Mouse (Mus musculus) midbrain, embryonic 12.5 days (tissue): ENCODE measurements around the gene Tnfrsf17. TPM values are rescaled to one million over a fixed set of nuclear protein-coding genes. Genes with fewer than 3 reads are reported as not detected.

ENCODE experiments used
- ATAC-seq: fragments of 200-750 bp; cut with Nextera tagmentation; 2 replicates; pipeline ENCODE4 v1.8.0; 2017; ENCODE audit warnings: low read depth, moderate TSS enrichment, moderate library complexity; ENCODE audit not compliant: low FRiP score
- H3K27ac ChIP-seq: fragments of 300-500 bp; sonication (generic); replicated peaks from 2 replicates; pipeline ENCODE4 v1.5.1; 2016; ENCODE audit warnings: mild to moderate bottlenecking
- H3K27me3 ChIP-seq: fragments of 300-500 bp; sonication (generic); 2 replicates; pipeline ENCODE4 v1.6.1; 2016; ENCODE audit warnings: mild to moderate bottlenecking
- H3K36me3 ChIP-seq: fragments of 300-500 bp; sonication (generic); 2 replicates; pipeline ENCODE4 v1.6.1; 2016
- H3K4me1 ChIP-seq: fragments of 300-500 bp; sonication (generic); 2 replicates; pipeline ENCODE4 v1.6.1; 2016
- H3K4me2 ChIP-seq: fragments of 300-500 bp; sonication (generic); replicated peaks from 2 replicates; pipeline ENCODE4 v1.6.1; 2016; ENCODE audit warnings: mild to moderate bottlenecking, moderate library complexity
- H3K4me3 ChIP-seq: fragments of 300-500 bp; sonication (generic); 2 replicates; pipeline ENCODE4 v1.5.1; 2016; ENCODE audit warnings: mild to moderate bottlenecking
- H3K9ac ChIP-seq: fragments of 300-500 bp; sonication (generic); replicated peaks from 2 replicates; pipeline ENCODE4 v1.6.1; 2016; ENCODE audit warnings: mild to moderate bottlenecking, moderate library complexity
- H3K9me3 ChIP-seq: fragments of 300-500 bp; sonication (generic); 2 replicates; pipeline ENCODE4 v1.6.1; 2016; ENCODE audit warnings: mild to moderate bottlenecking
- WGBS: fragments of 180-500 bp; shearing (Covaris S2); methylation state at CpG from one replicate; pipeline ENCODE4 v1.1.7; 2016; 5-methylcytosine and 5-hydroxymethylcytosine counted together
- polyA plus RNA-seq: library from polyadenylated mRNA; unstranded; fragments of >200 nt; fragmentation: Nextera tagmentation; extraction: Ambion mirVana; gene quantifications from 2 replicates; pipeline ENCODE4 v1.2.1, GENCODE M21; 2016

The Tnfrsf17 gene
- polyA plus RNA-seq, 1 experiment from 2014 or later = not detected

DNA sequence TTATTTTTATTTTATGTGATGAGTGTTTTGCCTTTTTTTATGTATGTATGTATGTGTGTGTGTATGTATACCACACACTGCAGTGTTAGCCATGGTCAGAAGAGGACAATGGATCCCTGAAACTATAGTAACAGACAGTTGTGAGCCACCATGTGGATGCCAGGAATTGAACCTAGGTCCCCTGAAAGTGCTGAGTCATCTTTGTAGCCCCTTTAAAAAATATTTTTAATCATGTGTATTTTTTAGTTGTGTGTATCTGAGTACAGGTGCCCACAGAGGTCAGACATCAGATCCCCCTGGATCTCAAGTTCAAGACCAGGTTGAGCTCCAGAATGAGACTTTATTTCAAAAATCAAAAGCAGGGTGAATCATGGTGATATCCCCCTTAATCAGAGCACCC lies 9.9 kb upstream of the Tnfrsf17 start:
- no peak overlapping the region for H3K4me3 ChIP-seq
- H3K27ac ChIP-seq = no peak overlapping the region
- no peak overlapping the region for H3K4me2 ChIP-seq
- no peaks in the 10 kb centered on the region for H3K36me3 ChIP-seq
- H3K27me3 ChIP-seq = no peaks in the 10 kb centered on the region
- no peaks in the 10 kb centered on the region for H3K4me1 ChIP-seq
- H3K9me3 ChIP-seq = no peaks in the 10 kb centered on the region
- no peak for ATAC-seq
- H3K9ac ChIP-seq = no peak overlapping the region

DNA sequence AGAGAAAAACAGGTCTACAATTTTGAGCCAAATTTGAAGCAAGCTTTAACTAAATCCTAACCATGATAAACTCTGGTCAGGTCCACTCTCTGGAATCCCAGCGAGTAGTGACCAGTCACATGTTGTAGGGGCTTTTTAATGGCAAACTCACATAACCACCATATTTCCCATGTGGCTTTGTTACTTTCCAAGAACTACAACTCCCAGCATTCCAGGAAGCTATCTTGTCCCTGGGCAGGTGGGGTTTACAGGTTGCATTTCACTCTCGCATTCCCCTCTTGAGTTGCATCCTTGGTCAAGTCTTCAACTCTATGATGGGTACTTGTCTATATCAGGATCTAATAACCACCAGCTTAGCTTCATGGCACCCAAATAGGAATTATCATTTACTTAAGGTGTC lies 8.1 kb upstream of the Tnfrsf17 start:
- Histone ChIP-seq H3K9me3 (no peaks in the 10 kb centered on the region), H3K9ac (no peak overlapping the region)
- 86% methylated on average over 2 of the region's 2 CpGs for WGBS

GRCm38 (mm10) chr16:11315786-11316320 lies 2.2 kb downstream of the Tnfrsf17 start:
- no peaks in the 10 kb centered on the region for H3K9me3 ChIP-seq
- H3K27ac ChIP-seq = no peak overlapping the region
- ATAC-seq = no peak
- H3K36me3 ChIP-seq = no peaks in the 10 kb centered on the region
- H3K27me3 ChIP-seq = no peaks in the 10 kb centered on the region
- H3K4me1 ChIP-seq = no peaks in the 10 kb centered on the region
- H3K9ac ChIP-seq = no peak overlapping the region
- H3K4me3 ChIP-seq = no peak overlapping the region
- no peak overlapping the region for H3K4me2 ChIP-seq
- WGBS = 84% methylated on average over 5 of the region's 5 CpGs

More for the DNA sequence above, 8.1 kb upstream of the Tnfrsf17 start:
- H3K36me3 ChIP-seq = no peaks in the 10 kb centered on the region
- no peak overlapping the region for H3K27ac ChIP-seq
- no peaks in the 10 kb centered on the region for H3K4me1 ChIP-seq
- H3K4me2 ChIP-seq = no peak overlapping the region
- no peak for ATAC-seq
- no peak overlapping the region for H3K4me3 ChIP-seq
- no peaks in the 10 kb centered on the region for H3K27me3 ChIP-seq

DNA sequence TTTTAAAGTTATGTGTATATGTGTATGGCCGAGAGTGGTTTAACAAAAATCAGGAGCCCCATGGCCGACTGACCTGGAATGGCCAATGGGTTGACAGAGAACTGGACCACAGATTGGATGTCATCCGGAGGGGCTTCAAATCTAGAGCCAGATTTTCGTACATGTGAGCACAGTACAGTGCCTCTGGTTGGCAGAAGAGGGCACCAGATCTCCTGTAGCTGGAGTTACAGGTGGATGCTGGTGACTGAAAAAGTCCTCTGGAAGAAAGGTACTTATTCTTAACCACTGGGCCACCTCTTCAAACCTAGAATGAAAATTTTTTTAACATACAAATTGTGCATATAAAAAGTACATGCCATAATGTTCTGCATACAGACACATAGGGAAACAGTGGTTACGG lies 3.1 kb downstream of the Tnfrsf17 start:
- H3K27ac ChIP-seq = no peak overlapping the region
- no peaks in the 10 kb centered on the region for H3K4me1 ChIP-seq
- ATAC-seq = no peak
- H3K4me2 ChIP-seq = no peak overlapping the region
- H3K9ac ChIP-seq = no peak overlapping the region
- H3K9me3 ChIP-seq = no peaks in the 10 kb centered on the region
- no peak overlapping the region for H3K4me3 ChIP-seq
- no peaks in the 10 kb centered on the region for H3K36me3 ChIP-seq
- H3K27me3 ChIP-seq = no peaks in the 10 kb centered on the region
- 77% methylated on average over 5 of the region's 5 CpGs for WGBS

DNA sequence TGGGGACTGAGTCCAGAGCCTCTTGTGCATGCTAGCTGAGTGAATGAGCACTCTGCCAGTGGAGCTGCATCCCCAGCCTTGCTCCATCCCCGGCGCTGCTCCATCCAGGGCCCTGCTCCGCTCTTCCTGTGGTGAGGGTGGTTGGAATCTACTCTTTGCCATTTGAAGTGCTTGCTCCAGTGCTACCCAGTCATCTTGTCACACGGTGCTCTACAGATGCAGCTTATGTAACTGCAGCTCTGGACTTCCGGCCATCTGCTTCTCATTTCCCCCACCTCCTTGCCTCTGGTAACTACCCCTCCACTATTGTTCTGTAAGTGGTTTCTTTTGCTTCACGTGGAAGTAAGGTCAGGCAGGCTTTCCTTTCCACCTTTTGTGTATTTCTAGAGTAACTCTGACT lies 3.7 kb downstream of the Tnfrsf17 start:
- H3K9me3 ChIP-seq = no peaks in the 10 kb centered on the region
- H3K27ac ChIP-seq = no peak overlapping the region
- no peaks in the 10 kb centered on the region for H3K27me3 ChIP-seq
- H3K9ac ChIP-seq = no peak overlapping the region
- H3K4me2 ChIP-seq = no peak overlapping the region
- no peak for ATAC-seq
- WGBS = 75% methylated on average over 6 of the region's 6 CpGs
- H3K36me3 ChIP-seq = no peaks in the 10 kb centered on the region
- H3K4me3 ChIP-seq = no peak overlapping the region
- 0 out of 2 replicates have a peak, but pooled peaks cover 2% of the 10 kb centered on the region for H3K4me1 ChIP-seq

DNA sequence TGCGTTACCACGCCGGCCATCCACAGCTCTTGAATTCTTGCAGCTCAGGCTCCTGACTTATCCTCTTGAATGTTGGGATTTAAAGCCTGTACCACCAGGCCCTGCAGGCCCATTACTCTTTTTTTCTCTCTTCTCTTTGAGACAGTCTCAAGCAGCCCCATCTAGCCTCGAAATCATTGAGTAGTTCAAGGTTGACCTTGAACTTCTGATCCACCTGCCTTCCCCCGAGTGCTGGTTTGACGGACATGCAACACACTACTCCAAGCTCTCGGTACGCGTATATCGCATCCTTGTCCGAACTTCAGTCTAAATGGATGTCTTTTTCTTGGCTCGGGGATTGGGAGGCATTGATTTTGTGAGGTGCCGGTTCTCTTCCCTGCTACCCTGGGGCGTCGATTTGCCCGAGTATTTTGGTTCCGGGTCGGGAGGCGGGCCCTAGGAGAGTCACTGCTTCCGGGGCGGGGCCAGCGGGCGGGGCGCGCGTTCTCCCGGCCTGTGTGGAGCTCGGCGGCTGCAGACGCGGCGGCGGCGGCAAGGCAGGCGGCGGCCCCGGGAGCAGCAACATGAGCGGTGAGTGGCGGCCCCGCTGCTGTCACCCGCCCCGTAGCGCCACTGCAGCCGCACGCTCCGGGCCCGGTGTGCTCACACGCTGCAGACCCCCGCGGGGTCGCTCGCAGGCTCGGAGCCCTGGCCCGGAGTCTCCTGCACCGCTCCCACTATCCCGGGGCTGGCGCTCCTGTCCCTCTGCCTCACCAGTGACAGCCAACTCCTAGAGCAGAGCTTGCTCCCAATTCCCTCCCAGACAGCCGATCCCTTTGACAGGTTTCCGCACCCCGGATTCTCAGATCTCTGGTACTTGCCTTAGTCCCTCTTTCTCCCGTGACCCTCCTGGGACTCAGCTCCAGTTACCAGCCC lies 9.1 kb downstream of the Tnfrsf17 start, which contains the start of gene Snx29:
Snx29 (plus strand) TSS at position 500 of the 915 bp plus-strand sequence.
- H3K4me2 ChIP-seq = peak within 1 kb of the TSS; percentile 94
- H3K36me3 ChIP-seq = no peaks in the 10 kb centered on the region
- no peaks in the 10 kb centered on the region for H3K27me3 ChIP-seq
- H3K9me3 ChIP-seq = no peaks in the 10 kb centered on the region
- H3K4me3 ChIP-seq = peak within 1 kb of the TSS; percentile 92
- WGBS = 5% methylated on average over 49 of the region's 61 CpGs
- peaks cover 12% of the 10 kb centered on the region for H3K4me1 ChIP-seq
- peak within 1 kb of the TSS; percentile 87 for H3K27ac ChIP-seq
- ATAC-seq = peak; percentile 99
- peak within 1 kb of the TSS; percentile 90 for H3K9ac ChIP-seq

GRCm38 (mm10) chr16:11323324-11324051 lies 9.9 kb downstream of the Tnfrsf17 start:
- no peaks in the 10 kb centered on the region for H3K9me3 ChIP-seq
- peak; percentile 64 for ATAC-seq
- H3K27me3 ChIP-seq = no peaks in the 10 kb centered on the region
- no peaks in the 10 kb centered on the region for H3K36me3 ChIP-seq
- H3K4me2 ChIP-seq = peak overlapping the region; percentile 94
- peak overlapping the region; percentile 92 for H3K4me3 ChIP-seq
- peak overlapping the region; percentile 87 for H3K27ac ChIP-seq
- 6% methylated on average over 17 of the region's 17 CpGs for WGBS
- peaks cover 12% of the 10 kb centered on the region for H3K4me1 ChIP-seq
- H3K9ac ChIP-seq = peak overlapping the region; percentile 90

GRCm38 (mm10) chr16:11330081-11330800 lies 16.6 kb downstream of the Tnfrsf17 start:
- no peak overlapping the region for H3K4me3 ChIP-seq
- H3K27ac ChIP-seq = no peak overlapping the region
- no peak for ATAC-seq
- WGBS = 83% methylated on average over 3 of the region's 3 CpGs
- no peak overlapping the region for H3K9ac ChIP-seq
- H3K36me3 ChIP-seq = no peaks in the 10 kb centered on the region
- H3K4me1 ChIP-seq = no peaks in the 10 kb centered on the region
- no peak overlapping the region for H3K4me2 ChIP-seq
- H3K9me3 ChIP-seq = no peaks in the 10 kb centered on the region
- H3K27me3 ChIP-seq = no peaks in the 10 kb centered on the region

DNA sequence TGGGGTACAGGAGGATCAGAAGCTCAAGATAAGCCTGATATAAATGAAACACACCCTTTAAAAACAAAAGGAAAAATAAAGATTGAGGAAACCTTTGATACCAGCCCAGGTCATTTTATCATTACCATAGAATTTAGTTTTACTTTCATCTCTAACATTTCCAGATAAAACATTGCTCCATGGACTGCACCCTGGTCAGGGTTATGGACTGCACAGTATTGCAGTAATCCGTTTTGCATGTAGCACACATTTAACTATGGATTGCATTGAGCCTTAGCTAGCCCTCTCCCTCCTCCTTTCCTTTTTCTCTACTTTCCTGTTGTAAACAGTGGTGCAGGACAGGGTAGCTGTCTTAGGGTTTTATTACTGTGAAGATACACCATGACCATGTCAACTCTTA lies 17.4 kb downstream of the Tnfrsf17 start:
- WGBS = 97% methylated on average over 1 of the region's 1 CpGs
- H3K4me2 ChIP-seq = no peak overlapping the region
- no peaks in the 10 kb centered on the region for H3K4me1 ChIP-seq
- no peak overlapping the region for H3K4me3 ChIP-seq
- H3K9me3 ChIP-seq = no peaks in the 10 kb centered on the region
- no peak overlapping the region for H3K9ac ChIP-seq
- no peaks in the 10 kb centered on the region for H3K27me3 ChIP-seq
- H3K36me3 ChIP-seq = no peaks in the 10 kb centered on the region
- H3K27ac ChIP-seq = no peak overlapping the region
- no peak for ATAC-seq

- no peaks in the 10 kb centered on the region for H3K4me1 ChIP-seq
- H3K9ac ChIP-seq = no peak overlapping the region
- H3K36me3 ChIP-seq = no peaks in the 10 kb centered on the region
- H3K4me2 ChIP-seq = no peak overlapping the region
- WGBS = 84% methylated on average over 4 of the region's 4 CpGs
- H3K27ac ChIP-seq = no peak overlapping the region
- H3K27me3 ChIP-seq = no peaks in the 10 kb centered on the region
- H3K9me3 ChIP-seq = no peaks in the 10 kb centered on the region
- no peak overlapping the region for H3K4me3 ChIP-seq
- ATAC-seq = no peak
These were observed 29.7 kb downstream of the Tnfrsf17 start for GRCm38 (mm10) chr16:11343292-11343815.

DNA sequence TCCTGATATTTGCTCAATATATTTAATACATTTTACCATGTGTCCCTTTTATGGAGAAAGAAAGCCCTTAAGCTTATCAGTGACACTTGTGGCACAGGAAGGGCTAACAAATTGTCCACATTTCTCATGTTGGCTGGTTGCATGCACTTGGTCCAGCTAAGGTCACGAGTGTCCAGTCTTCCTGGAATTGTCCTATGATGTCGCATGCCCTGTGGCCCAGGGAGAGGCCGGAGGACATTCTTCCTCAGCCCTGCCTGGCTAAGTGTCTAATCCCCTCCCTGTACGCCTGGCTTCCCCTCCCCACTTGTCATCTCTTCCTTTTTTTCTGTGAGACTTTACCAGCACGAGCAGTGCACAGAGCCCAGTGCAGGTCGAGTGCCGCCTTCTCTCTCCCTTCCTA lies 38.3 kb downstream of the Tnfrsf17 start:
- Histone ChIP-seq H3K36me3 (0 out of 2 replicates have a peak, but pooled peaks cover 11% of the 10 kb centered on the region), H3K4me2 (no peak overlapping the region), H3K27me3 (no peaks in the 10 kb centered on the region), H3K9ac (no peak overlapping the region), H3K27ac (no peak overlapping the region), H3K4me1 (no peaks in the 10 kb centered on the region), H3K4me3 (no peak overlapping the region), H3K9me3 (no peaks in the 10 kb centered on the region)
- 77% methylated on average over 7 of the region's 7 CpGs for WGBS
- no peak for ATAC-seq
